Mouse (Mus musculus) embryonic facial prominence, embryonic 13.5 days (tissue): Measurements from ENCODE around the gene Zc3h7b. TPM values are rescaled to one million over a fixed set of nuclear protein-coding genes. Genes with fewer than 3 reads are reported as not detected.
"Not testable (repeated sequence)": the region's sequence is repeated elsewhere in the genome, so short reads cannot be mapped to it uniquely, and the experiment has no call there.

ENCODE experiments used
- ATAC-seq: fragments of 200-750 bp; cut with Nextera tagmentation; 2 replicates; pipeline ENCODE4 v1.8.0; 2017; ENCODE audit warnings: low read depth; ENCODE audit not compliant: insufficient number of reproducible peaks, insufficient read depth, low FRiP score, low TSS enrichment
- H3K27ac ChIP-seq: fragments of 300-500 bp; sonication (generic); 2 replicates; pipeline ENCODE4 v1.5.1; 2015; ENCODE audit warnings: moderate library complexity, mild to moderate bottlenecking, inconsistent platforms
- H3K27me3 ChIP-seq: fragments of 300-500 bp; sonication (generic); 2 replicates; pipeline ENCODE4 v1.6.1; 2015; ENCODE audit warnings: mild to moderate bottlenecking, inconsistent platforms
- H3K36me3 ChIP-seq: fragments of 300-500 bp; sonication (generic); 2 replicates; pipeline ENCODE4 v1.6.1; 2015; ENCODE audit warnings: mild to moderate bottlenecking, inconsistent platforms
- H3K4me1 ChIP-seq: fragments of 300-500 bp; sonication (generic); 2 replicates; pipeline ENCODE4 v1.6.1; 2015; ENCODE audit warnings: inconsistent platforms
- H3K4me2 ChIP-seq: fragments of 300-500 bp; sonication (generic); 2 replicates; pipeline ENCODE4 v1.6.1; 2015; ENCODE audit warnings: moderate library complexity, mild to moderate bottlenecking, inconsistent platforms
- H3K4me3 ChIP-seq: fragments of 300-500 bp; sonication (generic); 2 replicates; pipeline ENCODE4 v1.5.1; 2015; ENCODE audit warnings: mild to moderate bottlenecking, inconsistent platforms
- H3K9ac ChIP-seq: fragments of 300-500 bp; sonication (generic); 2 replicates; pipeline ENCODE4 v1.6.1; 2015; ENCODE audit warnings: mild to moderate bottlenecking, inconsistent platforms
- H3K9me3 ChIP-seq: fragments of 300-500 bp; sonication (generic); 2 replicates; pipeline ENCODE4 v1.6.1; 2016; ENCODE audit warnings: inconsistent platforms
- WGBS: fragments of 180-500 bp; shearing (Covaris S2); methylation state at CpG from one replicate; pipeline ENCODE4 v1.1.7; 2015; ENCODE audit warnings: mixed read lengths; 5-methylcytosine and 5-hydroxymethylcytosine counted together
- polyA plus RNA-seq: library from polyadenylated mRNA; unstranded; fragments of >200 nt; fragmentation: Nextera tagmentation; extraction: Ambion mirVana; gene quantifications from 2 replicates; pipeline ENCODE4 v1.2.1, GENCODE M21; 2015

Zc3h7b gene
- polyA plus RNA-seq, 1 experiment from 2014 or later, result 35.4 TPM

DNA sequence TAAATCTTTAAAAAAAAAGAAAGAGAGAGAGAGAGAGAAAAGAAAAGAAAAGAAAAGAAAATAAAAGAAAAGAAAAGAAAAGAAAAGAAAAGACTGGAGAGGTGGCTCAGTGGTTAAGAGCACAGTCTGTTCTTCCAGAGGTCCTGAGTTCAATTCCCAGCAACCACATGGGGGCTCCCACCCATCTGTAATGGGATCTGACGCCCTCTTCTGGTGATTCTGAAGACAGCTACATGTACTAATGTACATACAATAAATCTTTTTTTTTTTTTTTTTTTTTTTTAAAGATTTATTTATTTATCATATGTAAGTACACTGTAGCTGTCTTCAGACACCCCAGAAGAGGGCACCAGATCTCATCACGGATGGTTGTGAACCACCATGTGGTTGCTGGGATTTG is 2.5 kb upstream of the Zc3h7b start:
- not testable (repeated sequence) for H3K27ac ChIP-seq, H3K9me3 ChIP-seq, H3K4me3 ChIP-seq, ATAC-seq, H3K4me2 ChIP-seq, H3K9ac ChIP-seq, H3K27me3 ChIP-seq, H3K36me3 ChIP-seq
- WGBS, result 27% methylated on average over 2 of the region's 2 CpGs
- peaks cover 17% of the 10 kb centered on the region for H3K4me1 ChIP-seq

- no peaks in the 10 kb centered on the region for H3K27me3 ChIP-seq
- H3K9ac ChIP-seq, result peak overlapping the region; percentile 98
- H3K36me3 ChIP-seq, result no peaks in the 10 kb centered on the region
- 1% methylated on average over 33 of the region's 33 CpGs for WGBS
- H3K4me1 ChIP-seq, result peaks cover 25% of the 10 kb centered on the region
- peak overlapping the region; percentile 72 for H3K4me2 ChIP-seq
- H3K9me3 ChIP-seq, result no peaks in the 10 kb centered on the region
- ATAC-seq, result peak; percentile 79
- peak overlapping the region; percentile 94 for H3K27ac ChIP-seq
- peak overlapping the region; percentile 94 for H3K4me3 ChIP-seq
Observed at GRCm38 (mm10) chr15:81745601-81746114, 801 bp downstream of the Zc3h7b start.

DNA sequence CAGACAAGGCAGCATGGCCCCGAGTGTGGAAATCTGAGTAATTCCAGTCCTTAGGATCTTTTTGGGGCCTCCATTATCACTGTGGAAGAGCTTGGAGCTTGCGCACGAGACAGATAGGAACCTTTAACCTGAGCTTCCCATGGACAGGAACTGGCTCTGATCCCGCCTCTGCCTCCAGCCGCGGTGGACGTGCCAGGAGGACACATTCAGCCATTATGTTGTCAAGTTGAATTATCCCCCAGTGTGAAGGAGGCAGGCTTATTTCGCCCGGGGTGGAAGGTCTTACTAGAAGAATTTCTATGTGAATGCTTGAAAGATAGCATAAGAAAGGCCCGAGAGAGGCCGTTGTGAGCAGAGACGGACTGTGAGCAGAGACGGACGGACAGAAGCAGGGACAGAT is 4.9 kb downstream of the Zc3h7b start:
- Histone ChIP-seq H3K36me3 (peaks cover 23% of the 10 kb centered on the region), H3K4me3 (no peak overlapping the region), H3K27ac (no peak overlapping the region), H3K4me1 (peaks cover 19% of the 10 kb centered on the region), H3K9ac (no peak overlapping the region), H3K27me3 (no peaks in the 10 kb centered on the region), H3K9me3 (no peaks in the 10 kb centered on the region), H3K4me2 (no peak overlapping the region)
- WGBS, result 53% methylated on average over 14 of the region's 14 CpGs
- ATAC-seq, result no peak

- Histone ChIP-seq H3K27ac (no peak overlapping the region), H3K4me3 (no peak overlapping the region), H3K27me3 (no peaks in the 10 kb centered on the region), H3K4me2 (no peak overlapping the region), H3K9me3 (no peaks in the 10 kb centered on the region), H3K4me1 (peaks cover 6% of the 10 kb centered on the region; the same call in 1 of the 2 replicates), H3K36me3 (peaks cover 39% of the 10 kb centered on the region), H3K9ac (no peak overlapping the region)
- 97% methylated on average over 9 of the region's 9 CpGs for WGBS
- no peak for ATAC-seq
Observed at GRCm38 (mm10) chr15:81753669-81754068, 8.8 kb downstream of the Zc3h7b start.

GRCm38 (mm10) chr15:81758701-81759100 is 13.8 kb downstream of the Zc3h7b start:
- Histone ChIP-seq H3K9ac (no peak overlapping the region), H3K27ac (no peak overlapping the region), H3K4me1 (no peaks in the 10 kb centered on the region), H3K4me2 (no peak overlapping the region), H3K9me3 (no peaks in the 10 kb centered on the region), H3K4me3 (no peak overlapping the region), H3K36me3 (peaks cover 34% of the 10 kb centered on the region), H3K27me3 (no peaks in the 10 kb centered on the region)
- no peak for ATAC-seq
- 90% methylated on average over 5 of the region's 5 CpGs for WGBS

DNA sequence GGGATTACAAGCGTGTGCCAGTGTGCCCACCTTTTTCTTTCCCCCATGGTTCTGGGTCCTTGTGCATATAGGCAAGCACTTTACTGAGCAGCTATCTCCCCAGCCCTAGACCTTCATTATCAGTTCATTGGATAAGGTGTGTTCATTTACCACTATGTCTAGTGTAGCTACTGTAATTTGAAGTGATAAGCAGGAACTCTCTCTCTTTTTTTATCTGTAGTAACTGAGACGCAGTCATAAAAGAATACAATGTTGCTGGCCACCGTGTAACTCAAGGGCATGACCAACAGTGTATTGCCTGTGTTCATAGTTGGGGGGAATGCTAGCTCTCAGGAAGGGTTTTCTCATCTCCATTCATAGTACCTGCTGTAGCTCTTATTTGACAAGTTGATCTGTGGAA is 14.7 kb downstream of the Zc3h7b start:
- 96% methylated on average over 3 of the region's 3 CpGs for WGBS
- ATAC-seq, result no peak
- Histone ChIP-seq H3K9me3 (no peaks in the 10 kb centered on the region), H3K4me2 (no peak overlapping the region), H3K4me3 (no peak overlapping the region), H3K27ac (no peak overlapping the region), H3K9ac (no peak overlapping the region), H3K36me3 (peaks cover 27% of the 10 kb centered on the region), H3K4me1 (no peaks in the 10 kb centered on the region), H3K27me3 (no peaks in the 10 kb centered on the region)

- Histone ChIP-seq H3K9me3 (no peaks in the 10 kb centered on the region), H3K4me1 (no peaks in the 10 kb centered on the region), H3K36me3 (peaks cover 17% of the 10 kb centered on the region), H3K27ac (no peak overlapping the region), H3K9ac (no peak overlapping the region), H3K27me3 (no peaks in the 10 kb centered on the region), H3K4me2 (no peak overlapping the region), H3K4me3 (no peak overlapping the region)
- ATAC-seq, result no peak
- WGBS, result 84% methylated on average over 5 of the region's 5 CpGs
Observed at GRCm38 (mm10) chr15:81760361-81761079, 15.7 kb downstream of the Zc3h7b start.

DNA sequence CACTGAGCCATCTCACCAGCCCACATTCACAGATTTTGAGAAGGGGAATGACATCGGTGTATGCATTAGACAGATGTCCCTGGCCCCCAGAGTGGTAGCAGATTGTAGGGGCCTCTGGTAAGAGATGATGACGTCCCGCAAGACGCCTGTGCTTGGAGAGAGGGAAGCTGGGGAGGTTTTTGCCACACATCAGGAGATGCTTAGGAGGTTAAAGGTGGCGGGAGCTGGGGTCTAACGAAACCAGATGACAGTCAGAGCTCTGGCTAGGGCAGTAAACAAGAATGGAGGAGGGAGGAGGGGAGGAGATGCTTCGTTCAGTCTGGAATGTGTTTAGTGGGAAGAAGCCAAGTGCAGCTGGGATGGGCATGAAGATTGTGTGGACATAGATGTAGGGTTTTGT is 16.5 kb downstream of the Zc3h7b start:
- ATAC-seq, result no peak

GRCm38 (mm10) chr15:81761959-81762358 is 17.1 kb downstream of the Zc3h7b start:
- H3K27ac ChIP-seq, result no peak overlapping the region
- no peak for ATAC-seq
- 88% methylated on average over 3 of the region's 3 CpGs for WGBS

More for the DNA sequence above, 16.5 kb downstream of the Zc3h7b start:
- Histone ChIP-seq H3K36me3 (peaks cover 14% of the 10 kb centered on the region), H3K9ac (no peak overlapping the region), H3K27ac (no peak overlapping the region; the same call in 1 of the 2 replicates), H3K4me1 (no peaks in the 10 kb centered on the region), H3K9me3 (no peaks in the 10 kb centered on the region), H3K4me2 (no peak overlapping the region), H3K27me3 (no peaks in the 10 kb centered on the region), H3K4me3 (no peak overlapping the region)
- WGBS, result 38% methylated on average over 7 of the region's 7 CpGs

GRCm38 (mm10) chr15:81764573-81764972 is 19.7 kb downstream of the Zc3h7b start:
- Histone ChIP-seq H3K36me3 (peaks cover 34% of the 10 kb centered on the region), H3K27me3 (no peaks in the 10 kb centered on the region), H3K9me3 (no peaks in the 10 kb centered on the region), H3K4me1 (no peaks in the 10 kb centered on the region), H3K4me2 (no peak overlapping the region), H3K4me3 (no peak overlapping the region), H3K27ac (no peak overlapping the region), H3K9ac (no peak overlapping the region)
- WGBS, result 84% methylated on average over 6 of the region's 6 CpGs
- no peak for ATAC-seq

More at GRCm38 (mm10) chr15:81761959-81762358, 17.1 kb downstream of the Zc3h7b start:
- no peak overlapping the region for H3K4me2 ChIP-seq
- H3K4me3 ChIP-seq, result no peak overlapping the region
- peaks cover 14% of the 10 kb centered on the region for H3K36me3 ChIP-seq
- no peaks in the 10 kb centered on the region for H3K9me3 ChIP-seq
- no peak overlapping the region for H3K9ac ChIP-seq
- H3K27me3 ChIP-seq, result no peaks in the 10 kb centered on the region
- no peaks in the 10 kb centered on the region for H3K4me1 ChIP-seq

- no peak overlapping the region for H3K4me2 ChIP-seq
- H3K36me3 ChIP-seq, result peaks cover 45% of the 10 kb centered on the region
- H3K4me1 ChIP-seq, result no peaks in the 10 kb centered on the region
- no peak overlapping the region for H3K9ac ChIP-seq
- no peaks in the 10 kb centered on the region for H3K9me3 ChIP-seq
- WGBS, result 90% methylated on average over 9 of the region's 9 CpGs
- H3K27ac ChIP-seq, result no peak overlapping the region
- H3K4me3 ChIP-seq, result no peak overlapping the region
- no peak for ATAC-seq
- no peaks in the 10 kb centered on the region for H3K27me3 ChIP-seq
Observed at GRCm38 (mm10) chr15:81765651-81766050, 20.8 kb downstream of the Zc3h7b start.

DNA sequence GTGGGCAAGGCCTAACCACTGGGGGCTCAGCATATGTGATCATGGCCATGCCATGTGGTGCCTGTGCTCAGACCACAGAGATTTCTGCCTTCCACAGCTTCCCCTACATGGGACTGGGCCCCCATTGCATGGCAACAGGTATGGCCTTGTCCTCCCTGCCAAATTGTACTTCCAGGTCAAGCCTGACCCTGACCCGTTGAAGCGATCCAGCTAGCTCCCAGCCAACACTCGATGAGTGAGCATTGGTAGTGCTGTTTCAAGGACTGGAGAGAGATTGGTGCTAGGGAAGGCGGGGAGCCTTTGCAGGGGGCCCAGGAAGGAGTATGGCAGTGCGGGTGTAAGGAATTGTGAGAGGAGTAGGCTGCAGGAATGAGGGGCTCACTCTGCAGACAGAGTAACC is 21.6 kb downstream of the Zc3h7b start:
- H3K4me3 ChIP-seq, result no peak overlapping the region
- no peak for ATAC-seq
- H3K27ac ChIP-seq, result no peak overlapping the region; the same call in 1 of the 2 replicates
- no peak overlapping the region for H3K4me2 ChIP-seq
- no peaks in the 10 kb centered on the region for H3K27me3 ChIP-seq
- peaks cover 44% of the 10 kb centered on the region for H3K36me3 ChIP-seq
- peaks cover 1% of the 10 kb centered on the region for H3K4me1 ChIP-seq
- no peak overlapping the region for H3K9ac ChIP-seq
- WGBS, result 91% methylated on average over 5 of the region's 5 CpGs
- no peaks in the 10 kb centered on the region for H3K9me3 ChIP-seq
